Comparison of ENCODE assay signal across 14 mouse cellular contexts in the genomic region with DNA sequence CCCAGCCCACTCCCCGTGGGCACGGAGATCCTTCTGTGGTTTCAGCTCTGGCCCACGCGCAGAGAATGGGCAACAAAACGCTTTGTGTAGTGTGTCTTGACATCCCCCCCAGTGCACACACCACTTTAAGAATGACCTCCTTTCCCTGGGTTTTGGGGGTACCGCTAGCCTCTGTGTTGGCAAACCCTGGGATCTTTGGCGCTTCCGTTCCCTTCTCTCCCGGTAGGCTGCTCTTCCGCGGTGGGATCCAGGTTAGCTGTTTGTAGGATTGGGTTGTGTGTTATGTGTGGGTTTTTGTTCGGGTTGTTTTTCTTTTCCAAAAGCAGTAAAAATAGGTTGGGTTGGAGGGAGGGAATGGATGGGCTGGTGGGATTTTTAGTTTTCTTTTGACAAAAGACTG. TPM values are rescaled to one million over a fixed set of nuclear protein-coding genes. Genes with fewer than 3 reads are reported as not detected.
A peak's percentile ranks its signal among the peaks of the same experiment; 100 is the strongest.
DNase-seq lines count a peak whose midpoint lies in the region; ATAC-seq and TF ChIP-seq lines count a peak whose summit lies in the region.
"Not testable (repeated sequence)": the region's sequence is repeated elsewhere in the genome, so short reads cannot be mapped to it uniquely, and the experiment has no call there.
"Had no signal": no experiment of that assay in that cellular context is flagged by ENCODE, and none has a peak within 500 bp of the region (broad histone marks: within the 10 kb centered on the region; RNA-seq: fewer than 3 reads in every experiment).

No protein-coding gene starts in this region.

- not testable (repeated sequence) for H3K36me3 ChIP-seq in embryonic facial prominence, embryonic 12.5 days; forebrain, embryonic 16.5 days (ENCODE audit: control insufficient read depth, insufficient read depth); heart, postnatal 0 days (replicated peaks; ENCODE audit: control insufficient read depth, insufficient read depth, low read length); intestine, embryonic 16.5 days (ENCODE audit: control insufficient read depth, insufficient read depth, low read length); neural tube, embryonic 12.5 days; testis, adult 2 months (ENCODE audit: control insufficient read depth, insufficient read depth, low read length)
- peaks cover 15% of the 10 kb centered on the region; the same call in 1 of the 2 replicates for H3K36me3 ChIP-seq in limb, embryonic 12.5 days

- H3K27ac ChIP-seq in embryonic facial prominence, embryonic 12.5 days: peak overlapping the region; percentile 100
- H3K27ac ChIP-seq in forebrain, embryonic 16.5 days (ENCODE audit: low read length): peak overlapping the region; percentile 48
- H3K27ac ChIP-seq in heart, postnatal 0 days (ENCODE audit: low read depth): peak overlapping the region; percentile 93
- H3K27ac ChIP-seq in intestine, embryonic 16.5 days (ENCODE audit: low read length): peak overlapping the region; percentile 70
- peak overlapping the region; percentile 100 for H3K27ac ChIP-seq in limb, embryonic 12.5 days
- H3K27ac ChIP-seq in neural tube, embryonic 12.5 days; testis, adult 2 months (ENCODE audit: control insufficient read depth, insufficient read depth, low read depth, low read length): not testable (repeated sequence)

- not testable (repeated sequence) for DNase-seq in heart, postnatal 0 days (ENCODE audit: low spot score)
- DNase-seq in lung, postnatal 10 days: peak; percentile 18

- TF ChIP-seq POLR2A in testis, adult 2 months (IDR thresholded peaks at IDR 0.05; ENCODE audit: control insufficient read depth, low read depth, low read length): not testable (repeated sequence)

- H3K4me2 ChIP-seq in embryonic facial prominence, embryonic 12.5 days (replicated peaks): peak overlapping the region; percentile 79
- H3K4me2 ChIP-seq in forebrain, embryonic 16.5 days (ENCODE audit: low read length): peak overlapping the region; percentile 71
- peak overlapping the region; percentile 68 for H3K4me2 ChIP-seq in heart, postnatal 0 days (ENCODE audit: low read depth, low read length)
- H3K4me2 ChIP-seq in intestine, embryonic 16.5 days (ENCODE audit: low read depth, low read length): peak overlapping the region; percentile 78
- H3K4me2 ChIP-seq in limb, embryonic 12.5 days: peak overlapping the region; percentile 74
- peak overlapping the region; percentile 88 for H3K4me2 ChIP-seq in neural tube, embryonic 12.5 days (replicated peaks)

- not testable (repeated sequence) for H3K9me3 ChIP-seq in embryonic facial prominence, embryonic 12.5 days; forebrain, embryonic 16.5 days (ENCODE audit: control insufficient read depth, low read length); heart, postnatal 0 days (replicated peaks; ENCODE audit: control insufficient read depth, low read length); intestine, embryonic 16.5 days (ENCODE audit: control insufficient read depth, low read length); limb, embryonic 12.5 days; neural tube, embryonic 12.5 days

- not testable (repeated sequence) for ATAC-seq in embryonic facial prominence, embryonic 12.5 days (ENCODE audit: insufficient number of reproducible peaks, insufficient read depth, low FRiP score, low TSS enrichment); forebrain, embryonic 16.5 days; heart, postnatal 0 days (ENCODE audit: insufficient read depth, low read depth); intestine, embryonic 16.5 days; limb, embryonic 12.5 days (ENCODE audit: insufficient number of reproducible peaks, insufficient read depth, low FRiP score, low TSS enrichment, low read depth); neural tube, embryonic 12.5 days (ENCODE audit: low FRiP score, low read depth)

- H3K27me3 ChIP-seq in embryonic facial prominence, embryonic 12.5 days; forebrain, embryonic 16.5 days (replicated peaks; ENCODE audit: control insufficient read depth, insufficient read depth, low read length); heart, postnatal 0 days (ENCODE audit: control insufficient read depth, insufficient read depth, low read length); intestine, embryonic 16.5 days (replicated peaks; ENCODE audit: control insufficient read depth, insufficient read depth, low read length); limb, embryonic 12.5 days; neural tube, embryonic 12.5 days (replicated peaks); testis, adult 2 months (ENCODE audit: control insufficient read depth, insufficient read depth, low read length): not testable (repeated sequence)

- peaks cover 40% of the 10 kb centered on the region for H3K4me1 ChIP-seq in embryonic facial prominence, embryonic 12.5 days
- H3K4me1 ChIP-seq in forebrain, embryonic 16.5 days (replicated peaks; ENCODE audit: control insufficient read depth, insufficient read depth, low read length): peaks cover 36% of the 10 kb centered on the region
- H3K4me1 ChIP-seq in heart, postnatal 0 days (ENCODE audit: control insufficient read depth, insufficient read depth): not testable (repeated sequence)
- H3K4me1 ChIP-seq in intestine, embryonic 16.5 days (ENCODE audit: control insufficient read depth, insufficient read depth, low read length): peaks cover 22% of the 10 kb centered on the region
- H3K4me1 ChIP-seq in limb, embryonic 12.5 days (replicated peaks): peaks cover 47% of the 10 kb centered on the region
- H3K4me1 ChIP-seq in neural tube, embryonic 12.5 days: peaks cover 55% of the 10 kb centered on the region
- H3K4me1 ChIP-seq in testis, adult 2 months (ENCODE audit: control insufficient read depth, insufficient read depth, low read length): peaks cover 41% of the 10 kb centered on the region

- peak overlapping the region; percentile 100 for H3K9ac ChIP-seq in embryonic facial prominence, embryonic 12.5 days
- peak overlapping the region; percentile 80 for H3K9ac ChIP-seq in forebrain, embryonic 16.5 days (replicated peaks; ENCODE audit: low read depth, low read length)
- H3K9ac ChIP-seq in heart, postnatal 0 days (replicated peaks; ENCODE audit: low read depth, low read length): peak overlapping the region; percentile 80
- H3K9ac ChIP-seq in intestine, embryonic 16.5 days (ENCODE audit: low read depth, low read length): peak overlapping the region; percentile 77
- H3K9ac ChIP-seq in limb, embryonic 12.5 days (replicated peaks): peak overlapping the region; percentile 100
- H3K9ac ChIP-seq in neural tube, embryonic 12.5 days: peak overlapping the region; percentile 97

- H3K4me3 ChIP-seq in embryonic facial prominence, embryonic 12.5 days: peak overlapping the region; percentile 96
- H3K4me3 ChIP-seq in forebrain, embryonic 16.5 days (replicated peaks; ENCODE audit: low read length): peak overlapping the region; percentile 73
- peak overlapping the region; percentile 78 for H3K4me3 ChIP-seq in heart, postnatal 0 days (ENCODE audit: low read depth, low read length)
- peak overlapping the region; percentile 72 for H3K4me3 ChIP-seq in intestine, embryonic 16.5 days (ENCODE audit: low read length)
- peak overlapping the region; percentile 97 for H3K4me3 ChIP-seq in limb, embryonic 12.5 days (replicated peaks)
- H3K4me3 ChIP-seq in neural tube, embryonic 12.5 days: peak overlapping the region; percentile 90
- peak overlapping the region; percentile 20; the same call in 1 of the 2 replicates for H3K4me3 ChIP-seq in testis, adult 2 months (ENCODE audit: control insufficient read depth, low read depth, low read length)

- whole genome bisulfite sequencing in embryonic facial prominence, embryonic 12.5 days: 2% methylated on average over 12 of the region's 12 CpGs
- WGBS in forebrain, embryonic 16.5 days: 2% methylated on average over 12 of the region's 12 CpGs
- 8% methylated on average over 12 of the region's 12 CpGs for WGBS in heart, postnatal 0 days
- WGBS in intestine, embryonic 16.5 days: 12% methylated on average over 12 of the region's 12 CpGs
- WGBS in limb, embryonic 12.5 days: 2% methylated on average over 12 of the region's 12 CpGs
- WGBS in neural tube, embryonic 12.5 days: under 1% methylated on average over 12 of the region's 12 CpGs

- TF ChIP-seq EP300 in heart, postnatal 0 days (IDR thresholded peaks at IDR 0.05; ENCODE audit: low read depth): not testable (repeated sequence)

- not testable (repeated sequence) for TF ChIP-seq CTCF in heart, postnatal 0 days (IDR thresholded peaks at IDR 0.05; ENCODE audit: low read depth); testis, adult 2 months (IDR thresholded peaks at IDR 0.05; ENCODE audit: control insufficient read depth, insufficient read depth, insufficient replicate concordance, low read depth, low read length)

RNA-seq across cellular contexts. Expression of gene Fzd2, which starts 3.0 kb away (rescaled TPM):
- polyA plus RNA-seq in embryonic facial prominence, embryonic 12.5 days (2016; fragmentation: Nextera tagmentation; extraction: Ambion mirVana): 93.6 and 97.8 TPM in 2 replicates
- polyA plus RNA-seq in forebrain, embryonic 16.5 days (2015; fragmentation: Nextera tagmentation; extraction: Ambion mirVana): 12.0 and 13.5 TPM in 2 replicates
- 38.1 and 47.1 TPM in 2 replicates for total RNA-seq in heart, postnatal 0 days (2014; rRNA removed; ENCODE audit: low replicate concordance)
- 6.5 and 7.0 TPM in 2 replicates for polyA plus RNA-seq in heart, postnatal 0 days (2015; fragmentation: Nextera tagmentation; extraction: Ambion mirVana)
- polyA plus RNA-seq in intestine, embryonic 16.5 days (2015; fragmentation: Nextera tagmentation; extraction: Ambion mirVana): 9.4 and 9.8 TPM in 2 replicates
- polyA plus RNA-seq in limb, embryonic 12.5 days (2016; fragmentation: Nextera tagmentation; extraction: Ambion mirVana): 77.9 and 82.7 TPM in 2 replicates
- 38.2 and 44.0 TPM in 2 replicates for polyA plus RNA-seq in neural tube, embryonic 12.5 days (2016; fragmentation: Nextera tagmentation; extraction: Ambion mirVana)
- polyA plus RNA-seq in testis, adult 2 months (2012; rRNA removed): 1.1 and 2.0 TPM in 2 replicates
- total RNA-seq: megakaryocyte, adult 5-6 weeks had no signal
- polyA plus RNA-seq: inflammation-experienced regulatory T-cells, adult 6 months had no signal

RNA-seq across cellular contexts. Expression of gene Gm11627, which starts 27.9 kb away (rescaled TPM):
- polyA plus RNA-seq in embryonic facial prominence, embryonic 12.5 days (2016; fragmentation: Nextera tagmentation; extraction: Ambion mirVana): 11.8 and 12.3 TPM in 2 replicates
- polyA plus RNA-seq in forebrain, embryonic 16.5 days (2015; fragmentation: Nextera tagmentation; extraction: Ambion mirVana): 6.4 and 8.3 TPM in 2 replicates
- 7.9 TPM in 1 of 2 replicates, not detected in the other for total RNA-seq in heart, postnatal 0 days (2014; rRNA removed; ENCODE audit: low replicate concordance)
- polyA plus RNA-seq in heart, postnatal 0 days (2015; fragmentation: Nextera tagmentation; extraction: Ambion mirVana): 9.2 and 12.0 TPM in 2 replicates
- 14.9 and 15.8 TPM in 2 replicates for polyA plus RNA-seq in intestine, embryonic 16.5 days (2015; fragmentation: Nextera tagmentation; extraction: Ambion mirVana)
- polyA plus RNA-seq in limb, embryonic 12.5 days (2016; fragmentation: Nextera tagmentation; extraction: Ambion mirVana): 5.3 and 7.4 TPM in 2 replicates
- 5.7 and 7.3 TPM in 2 replicates for polyA plus RNA-seq in neural tube, embryonic 12.5 days (2016; fragmentation: Nextera tagmentation; extraction: Ambion mirVana)
- 0.40 and 0.51 TPM in 2 replicates for polyA plus RNA-seq in testis, adult 2 months (2012; rRNA removed)
- total RNA-seq: megakaryocyte, adult 5-6 weeks; neutrophil, adult 5-6 weeks had no signal
- polyA plus RNA-seq: adrenal gland, adult 2 months; inflammation-experienced regulatory T-cells, adult 6 months had no signal

RNA-seq across cellular contexts. Expression of gene Gpatch8, which starts 51.0 kb away (rescaled TPM):
- 68.7 and 69.1 TPM in 2 replicates for polyA plus RNA-seq in embryonic facial prominence, embryonic 12.5 days (2016; fragmentation: Nextera tagmentation; extraction: Ambion mirVana)
- 66.6 and 88.1 TPM in 2 replicates for polyA plus RNA-seq in forebrain, embryonic 16.5 days (2015; fragmentation: Nextera tagmentation; extraction: Ambion mirVana)
- total RNA-seq in heart, postnatal 0 days (2014; rRNA removed; ENCODE audit: low replicate concordance): 13.5 and 40.8 TPM in 2 replicates
- 23.2 and 25.8 TPM in 2 replicates for polyA plus RNA-seq in heart, postnatal 0 days (2015; fragmentation: Nextera tagmentation; extraction: Ambion mirVana)
- polyA plus RNA-seq in intestine, embryonic 16.5 days (2015; fragmentation: Nextera tagmentation; extraction: Ambion mirVana): 31.7 and 34.5 TPM in 2 replicates
- 66.5 and 77.6 TPM in 2 replicates for polyA plus RNA-seq in limb, embryonic 12.5 days (2016; fragmentation: Nextera tagmentation; extraction: Ambion mirVana)
- polyA plus RNA-seq in neural tube, embryonic 12.5 days (2016; fragmentation: Nextera tagmentation; extraction: Ambion mirVana): 69.0 and 71.0 TPM in 2 replicates
- polyA plus RNA-seq in testis, adult 2 months (2012; rRNA removed): 15.4 and 16.7 TPM in 2 replicates

RNA-seq across cellular contexts. Expression of gene Meioc, which starts 56.3 kb away (rescaled TPM):
- polyA plus RNA-seq in embryonic facial prominence, embryonic 12.5 days (2016; fragmentation: Nextera tagmentation; extraction: Ambion mirVana): 0.65 and 1.3 TPM in 2 replicates
- polyA plus RNA-seq in forebrain, embryonic 16.5 days (2015; fragmentation: Nextera tagmentation; extraction: Ambion mirVana): 0.09 TPM in 1 of 2 replicates, not detected in the other
- 0.04 TPM in 1 of 2 replicates, not detected in the other for total RNA-seq in heart, postnatal 0 days (2014; rRNA removed; ENCODE audit: low replicate concordance)
- polyA plus RNA-seq in heart, postnatal 0 days (2015; fragmentation: Nextera tagmentation; extraction: Ambion mirVana): 0.12 and 0.15 TPM in 2 replicates
- polyA plus RNA-seq in intestine, embryonic 16.5 days (2015; fragmentation: Nextera tagmentation; extraction: Ambion mirVana): 0.24 and 0.65 TPM in 2 replicates
- polyA plus RNA-seq in limb, embryonic 12.5 days (2016; fragmentation: Nextera tagmentation; extraction: Ambion mirVana): 0.98 and 1.3 TPM in 2 replicates
- 0.58 and 0.60 TPM in 2 replicates for polyA plus RNA-seq in neural tube, embryonic 12.5 days (2016; fragmentation: Nextera tagmentation; extraction: Ambion mirVana)
- 36.1 and 38.8 TPM in 2 replicates for polyA plus RNA-seq in testis, adult 2 months (2012; rRNA removed)
- total RNA-seq: adrenal gland, adult 2 months; heart, adult 2 months; left cerebral cortex, adult 8-10 months; megakaryocyte, adult 5-6 weeks; neutrophil, adult 5-6 weeks had no signal
- polyA plus RNA-seq: adrenal gland, adult 2 months; heart, adult 2 months had no signal

Comparison
In these comparisons a context has a peak if more than half of its experiments do, and no peak if none do; other contexts are left out.
1. H3K4me3 ChIP-seq: peak in every context shown above with its lines; median percentile 97 in limb, embryonic 12.5 days; 96 in embryonic facial prominence, embryonic 12.5 days; 90 in neural tube, embryonic 12.5 days; 78 in heart, postnatal 0 days; 73 in forebrain, embryonic 16.5 days; 72 in intestine, embryonic 16.5 days; 20 in testis, adult 2 months.